10 mouse cellular contexts compared by ENCODE assay signal in genomic region chr13:77048461-77048860, GRCm38 (mm10).
DNase-seq lines count a peak whose midpoint lies in the region; ATAC-seq lines count a peak whose summit lies in the region.
"Had no signal": no experiment of that assay in that cellular context is flagged by ENCODE, and none has a peak within 500 bp of the region (broad histone marks: within the 10 kb centered on the region; RNA-seq: fewer than 3 reads in every experiment).

No protein-coding gene starts in this region.

- no peak overlapping the region for H3K4me2 ChIP-seq in forebrain, embryonic 14.5 days (ENCODE audit: low read length)
- no peak overlapping the region for H3K4me2 ChIP-seq in lung, embryonic 16.5 days (ENCODE audit: low read depth, low read length)
- H3K4me2 ChIP-seq: liver, embryonic 13.5 days had no signal

- 58% methylated on average over 1 of the region's 1 CpGs for WGBS in forebrain, embryonic 14.5 days
- 92% methylated on average over 1 of the region's 1 CpGs for WGBS in forebrain, embryonic 10.5 days
- 71% methylated on average over 1 of the region's 1 CpGs for WGBS in lung, embryonic 16.5 days

- no peak overlapping the region for H3K4me3 ChIP-seq in forebrain, embryonic 14.5 days (ENCODE audit: low read depth, low read length)
- no peak overlapping the region for H3K4me3 ChIP-seq in forebrain, embryonic 10.5 days
- no peak overlapping the region for H3K4me3 ChIP-seq in lung, embryonic 16.5 days (ENCODE audit: low read length)
- H3K4me3 ChIP-seq: liver, embryonic 13.5 days had no signal

- H3K27ac ChIP-seq in forebrain, embryonic 14.5 days (ENCODE audit: low read depth, low read length) = peak overlapping the region; percentile 82; the same call in 1 of the 2 replicates
- H3K27ac ChIP-seq in forebrain, embryonic 10.5 days = no peak overlapping the region
- 0 out of 2 replicates have a peak overlapping the region, but pooled peaks have one; percentile 15 for H3K27ac ChIP-seq in lung, embryonic 16.5 days (ENCODE audit: low read length)
- H3K27ac ChIP-seq: liver, embryonic 13.5 days had no signal

- intact Hi-C loops in gastrocnemius, postnatal 14 days (cut with DNase I; ENCODE audit: low total_unique reads) = no loop called here

- peak; percentile 77 for ATAC-seq in forebrain, embryonic 14.5 days
- no peak for ATAC-seq in lung, embryonic 16.5 days (ENCODE audit: low read depth)

- 0 out of 2 replicates have a peak, but pooled peaks cover under 1% of the 10 kb centered on the region for H3K36me3 ChIP-seq in forebrain, embryonic 14.5 days (ENCODE audit: control insufficient read depth, insufficient read depth, low read length)
- peaks cover 29% of the 10 kb centered on the region for H3K36me3 ChIP-seq in forebrain, embryonic 10.5 days (replicated peaks)
- no peaks in the 10 kb centered on the region for H3K36me3 ChIP-seq in lung, embryonic 16.5 days (ENCODE audit: control insufficient read depth, insufficient read depth, low read length)

- H3K27me3 ChIP-seq in forebrain, embryonic 14.5 days (replicated peaks; ENCODE audit: control insufficient read depth, insufficient read depth, low read length) = no peaks in the 10 kb centered on the region
- H3K27me3 ChIP-seq in forebrain, embryonic 10.5 days (ENCODE audit: poor library complexity, severe bottlenecking) = no peaks in the 10 kb centered on the region
- no peaks in the 10 kb centered on the region for H3K27me3 ChIP-seq in lung, embryonic 16.5 days (ENCODE audit: control insufficient read depth, insufficient read depth, low read depth, low read length)
- H3K27me3 ChIP-seq: liver, embryonic 13.5 days had no signal

- no peaks in the 10 kb centered on the region for H3K9me3 ChIP-seq in forebrain, embryonic 14.5 days (replicated peaks; ENCODE audit: control insufficient read depth, low read length)
- no peaks in the 10 kb centered on the region for H3K9me3 ChIP-seq in forebrain, embryonic 10.5 days
- H3K9me3 ChIP-seq in lung, embryonic 16.5 days (ENCODE audit: control insufficient read depth, low read length) = no peaks in the 10 kb centered on the region
- H3K9me3 ChIP-seq: liver, embryonic 13.5 days had no signal

- no peak overlapping the region for H3K9ac ChIP-seq in forebrain, embryonic 14.5 days (ENCODE audit: low read length)
- H3K9ac ChIP-seq in lung, embryonic 16.5 days (ENCODE audit: low read length) = no peak overlapping the region
- H3K9ac ChIP-seq: liver, embryonic 13.5 days had no signal

- DNase-seq in forebrain, embryonic 14.5 days (ENCODE audit: low spot score) = peak; percentile 88
- no peak for DNase-seq in forebrain, embryonic 10.5 days (ENCODE audit: extremely low spot score, low spot score)
- DNase-seq in lung, postnatal 4 days = no peak
- peak; percentile 31 to 63 for DNase-seq in cerebellum, postnatal 25 days
- peak; percentile 13 to 28 for DNase-seq in right cerebral cortex, postnatal 36 days (ENCODE audit: low spot score in 2 of 2)
- DNase-seq in gastrocnemius, postnatal 14 days = no peak
- DNase-seq in thymus, postnatal 25 days = no peak
- DNase-seq: liver, embryonic 13.5 days; thymus, postnatal 4 days had no signal

- H3K4me1 ChIP-seq in forebrain, embryonic 14.5 days (ENCODE audit: control insufficient read depth, insufficient read depth, low read length) = peaks cover 7% of the 10 kb centered on the region; the same call in 1 of the 2 replicates
- peaks cover 2% of the 10 kb centered on the region; the same call in 1 of the 2 replicates for H3K4me1 ChIP-seq in forebrain, embryonic 10.5 days
- H3K4me1 ChIP-seq in lung, embryonic 16.5 days (replicated peaks; ENCODE audit: control insufficient read depth, insufficient read depth, low read length) = peaks cover 3% of the 10 kb centered on the region; the same call in 1 of the 2 replicates
- H3K4me1 ChIP-seq: liver, embryonic 13.5 days had no signal

Comparison
In these comparisons a context has a peak if more than half of its experiments do, and no peak if none do; other contexts are left out.
1. DNase-seq: peak in forebrain, embryonic 14.5 days (single experiment), cerebellum, postnatal 25 days (2 of 2) and right cerebral cortex, postnatal 36 days (2 of 2); none in forebrain, embryonic 10.5 days (single experiment), lung, postnatal 4 days (0 of 2), gastrocnemius, postnatal 14 days (single experiment) and thymus, postnatal 25 days (single experiment).